Mouse (Mus musculus): ENCODE data around the gene Ube2e1.

Ube2e1 gene

GRCm38 (mm10) chr14:18331693-18332131, at the start of gene Ube2e1:
Ube2e1 (minus strand) TSS chr14:18331859.
- peak; percentile 82 for DNase-seq (ENCODE audit: low spot score in 2 of 2)

GRCm38 (mm10) chr14:18379841-18380240, 48.2 kb upstream of the Ube2e1 start:
- no peak for DNase-seq (ENCODE audit: low spot score in 2 of 2)

GRCm38 (mm10) chr14:18377944-18378575, 46.4 kb upstream of the Ube2e1 start:
- peak; percentile 66 to 70 for DNase-seq (ENCODE audit: low spot score in 2 of 2)

- DNase-seq (ENCODE audit: low spot score in 2 of 2) = no peak
These were observed 44.5 kb upstream of the Ube2e1 start for GRCm38 (mm10) chr14:18376206-18376605.

GRCm38 (mm10) chr14:18373758-18374405, 42.2 kb upstream of the Ube2e1 start:
- no peak for DNase-seq (ENCODE audit: low spot score in 2 of 2)

- peak; percentile 35 to 68 for DNase-seq (ENCODE audit: low spot score in 2 of 2)
These were observed 41.3 kb upstream of the Ube2e1 start for GRCm38 (mm10) chr14:18372761-18373610.

GRCm38 (mm10) chr14:18369031-18369430, 37.4 kb upstream of the Ube2e1 start:
- DNase-seq (ENCODE audit: low spot score in 2 of 2) = no peak

GRCm38 (mm10) chr14:18367025-18367424, 35.4 kb upstream of the Ube2e1 start:
- no peak for DNase-seq (ENCODE audit: low spot score in 2 of 2)

GRCm38 (mm10) chr14:18364321-18364720, 32.7 kb upstream of the Ube2e1 start:
- no peak for DNase-seq (ENCODE audit: low spot score in 2 of 2)

GRCm38 (mm10) chr14:18356442-18356841, 24.8 kb upstream of the Ube2e1 start:
- DNase-seq (ENCODE audit: low spot score in 2 of 2) = no peak

GRCm38 (mm10) chr14:18355514-18356190, 24.0 kb upstream of the Ube2e1 start:
- no peak for DNase-seq (ENCODE audit: low spot score in 2 of 2)

GRCm38 (mm10) chr14:18353525-18353924, 21.9 kb upstream of the Ube2e1 start:
- no peak for DNase-seq (ENCODE audit: low spot score in 2 of 2)

GRCm38 (mm10) chr14:18352934-18353333, 21.3 kb upstream of the Ube2e1 start:
- no peak for DNase-seq (ENCODE audit: low spot score in 2 of 2)

GRCm38 (mm10) chr14:18350680-18351079, 19.0 kb upstream of the Ube2e1 start:
- DNase-seq (ENCODE audit: low spot score in 2 of 2) = no peak

GRCm38 (mm10) chr14:18349871-18350270, 18.2 kb upstream of the Ube2e1 start:
- DNase-seq (ENCODE audit: low spot score in 2 of 2) = no peak

GRCm38 (mm10) chr14:18343589-18343988, 11.9 kb upstream of the Ube2e1 start:
- DNase-seq (ENCODE audit: low spot score in 2 of 2) = no peak

- DNase-seq (ENCODE audit: low spot score in 2 of 2) = no peak
These were observed 11.1 kb upstream of the Ube2e1 start for GRCm38 (mm10) chr14:18342749-18343148.

GRCm38 (mm10) chr14:18341088-18341487, 9.4 kb upstream of the Ube2e1 start:
- DNase-seq (ENCODE audit: low spot score in 2 of 2) = no peak

GRCm38 (mm10) chr14:18336106-18336505, 4.4 kb upstream of the Ube2e1 start:
- DNase-seq (ENCODE audit: low spot score in 2 of 2) = no peak

- peak; percentile 66 to 67 for DNase-seq (ENCODE audit: low spot score in 2 of 2)
These were observed 618 bp downstream of the Ube2e1 start for GRCm38 (mm10) chr14:18330789-18331692.

Measured in right cerebral cortex, postnatal 10 days (tissue).